Mouse (Mus musculus): ENCODE data around the gene Arhgap19. TPM values are rescaled to one million over a fixed set of nuclear protein-coding genes. Genes with fewer than 3 reads are reported as not detected.

The Arhgap19 gene
- polyA plus RNA-seq, 1 experiment = 2.1 TPM

- 96% methylated on average over 4 of the region's 4 CpGs for WGBS
- no peak overlapping the region for H3K4me3 ChIP-seq (ENCODE audit: low read depth, low read length)
Measured at GRCm38 (mm10) chr19:41813374-41813773, 11.5 kb upstream of the Arhgap19 start.

GRCm38 (mm10) chr19:41812525-41812924 lies 10.7 kb upstream of the Arhgap19 start:
- no peaks in the 10 kb centered on the region for H3K27me3 ChIP-seq (ENCODE audit: control insufficient read depth, insufficient read depth, low read length)
- no peak overlapping the region for H3K4me3 ChIP-seq (ENCODE audit: low read depth, low read length)
- no peaks in the 10 kb centered on the region for H3K36me3 ChIP-seq (ENCODE audit: control insufficient read depth, insufficient read depth, low read length)
- H3K27ac ChIP-seq (ENCODE audit: insufficient read depth, low read depth, low read length) = no peak overlapping the region
- no peak for TF ChIP-seq CTCF (IDR thresholded peaks at IDR 0.05; ENCODE audit: extremely low read depth, insufficient read length, insufficient replicate concordance, low read depth, low read length)
- TF ChIP-seq POLR2A (IDR thresholded peaks at IDR 0.05; ENCODE audit: low read depth, low read length) = no peak
- H3K4me1 ChIP-seq (ENCODE audit: control insufficient read depth, insufficient read depth, insufficient read length, low read length) = peaks cover 7% of the 10 kb centered on the region; the same call in 1 of the 2 replicates
- WGBS = 90% methylated on average over 10 of the region's 10 CpGs

More at GRCm38 (mm10) chr19:41813374-41813773, 11.5 kb upstream of the Arhgap19 start:
- H3K27me3 ChIP-seq (ENCODE audit: control insufficient read depth, insufficient read depth, low read length) = no peaks in the 10 kb centered on the region
- no peak overlapping the region for H3K27ac ChIP-seq (ENCODE audit: insufficient read depth, low read depth, low read length)
- no peak for TF ChIP-seq CTCF (IDR thresholded peaks at IDR 0.05; ENCODE audit: extremely low read depth, insufficient read length, insufficient replicate concordance, low read depth, low read length)
- TF ChIP-seq POLR2A (IDR thresholded peaks at IDR 0.05; ENCODE audit: low read depth, low read length) = no peak
- H3K36me3 ChIP-seq (ENCODE audit: control insufficient read depth, insufficient read depth, low read length) = no peaks in the 10 kb centered on the region
- H3K4me1 ChIP-seq (ENCODE audit: control insufficient read depth, insufficient read depth, insufficient read length, low read length) = peaks cover 7% of the 10 kb centered on the region; the same call in 1 of the 2 replicates

GRCm38 (mm10) chr19:41810074-41810473 lies 8.2 kb upstream of the Arhgap19 start:
- no peak for TF ChIP-seq POLR2A (IDR thresholded peaks at IDR 0.05; ENCODE audit: low read depth, low read length)
- TF ChIP-seq CTCF (IDR thresholded peaks at IDR 0.05; ENCODE audit: extremely low read depth, insufficient read length, insufficient replicate concordance, low read depth, low read length) = no peak
- Histone ChIP-seq H3K27me3 (ENCODE audit: control insufficient read depth, insufficient read depth, low read length) (no peaks in the 10 kb centered on the region), H3K36me3 (ENCODE audit: control insufficient read depth, insufficient read depth, low read length) (no peaks in the 10 kb centered on the region), H3K27ac (ENCODE audit: insufficient read depth, low read depth, low read length) (no peak overlapping the region), H3K4me1 (ENCODE audit: control insufficient read depth, insufficient read depth, insufficient read length, low read length) (no peaks in the 10 kb centered on the region), H3K4me3 (ENCODE audit: low read depth, low read length) (no peak overlapping the region)
- 94% methylated on average over 5 of the region's 5 CpGs for WGBS

- TF ChIP-seq POLR2A (IDR thresholded peaks at IDR 0.05; ENCODE audit: low read depth, low read length) (no peak), CTCF (IDR thresholded peaks at IDR 0.05; ENCODE audit: extremely low read depth, insufficient read length, insufficient replicate concordance, low read depth, low read length) (no peak)
- WGBS = 79% methylated on average over 8 of the region's 8 CpGs
- H3K4me1 ChIP-seq (ENCODE audit: control insufficient read depth, insufficient read depth, insufficient read length, low read length) = no peaks in the 10 kb centered on the region
Measured at GRCm38 (mm10) chr19:41808104-41808634, 6.3 kb upstream of the Arhgap19 start.

GRCm38 (mm10) chr19:41807497-41807896 lies 5.7 kb upstream of the Arhgap19 start:
- no peak for TF ChIP-seq POLR2A (IDR thresholded peaks at IDR 0.05; ENCODE audit: low read depth, low read length)
- TF ChIP-seq CTCF (IDR thresholded peaks at IDR 0.05; ENCODE audit: extremely low read depth, insufficient read length, insufficient replicate concordance, low read depth, low read length) = no peak
- no peaks in the 10 kb centered on the region for H3K36me3 ChIP-seq (ENCODE audit: control insufficient read depth, insufficient read depth, low read length)
- 75% methylated on average over 9 of the region's 9 CpGs for WGBS
- no peak overlapping the region for H3K4me3 ChIP-seq (ENCODE audit: low read depth, low read length)
- no peak overlapping the region for H3K27ac ChIP-seq (ENCODE audit: insufficient read depth, low read depth, low read length)
- H3K4me1 ChIP-seq (ENCODE audit: control insufficient read depth, insufficient read depth, insufficient read length, low read length) = no peaks in the 10 kb centered on the region
- no peaks in the 10 kb centered on the region for H3K27me3 ChIP-seq (ENCODE audit: control insufficient read depth, insufficient read depth, low read length)

More at GRCm38 (mm10) chr19:41808104-41808634, 6.3 kb upstream of the Arhgap19 start:
- no peaks in the 10 kb centered on the region for H3K36me3 ChIP-seq (ENCODE audit: control insufficient read depth, insufficient read depth, low read length)
- H3K4me3 ChIP-seq (ENCODE audit: low read depth, low read length) = no peak overlapping the region
- H3K27ac ChIP-seq (ENCODE audit: insufficient read depth, low read depth, low read length) = no peak overlapping the region
- no peaks in the 10 kb centered on the region for H3K27me3 ChIP-seq (ENCODE audit: control insufficient read depth, insufficient read depth, low read length)

GRCm38 (mm10) chr19:41805831-41806230 lies 4.0 kb upstream of the Arhgap19 start:
- WGBS = 95% methylated on average over 4 of the region's 4 CpGs
- no peak overlapping the region for H3K27ac ChIP-seq (ENCODE audit: insufficient read depth, low read depth, low read length)
- TF ChIP-seq CTCF (IDR thresholded peaks at IDR 0.05; ENCODE audit: extremely low read depth, insufficient read length, insufficient replicate concordance, low read depth, low read length) (peak; percentile 15; the same call in 1 of the 2 replicates), POLR2A (IDR thresholded peaks at IDR 0.05; ENCODE audit: low read depth, low read length) (no peak)
- H3K4me1 ChIP-seq (ENCODE audit: control insufficient read depth, insufficient read depth, insufficient read length, low read length) = no peaks in the 10 kb centered on the region
- no peaks in the 10 kb centered on the region for H3K36me3 ChIP-seq (ENCODE audit: control insufficient read depth, insufficient read depth, low read length)
- H3K27me3 ChIP-seq (ENCODE audit: control insufficient read depth, insufficient read depth, low read length) = no peaks in the 10 kb centered on the region
- no peak overlapping the region for H3K4me3 ChIP-seq (ENCODE audit: low read depth, low read length)

GRCm38 (mm10) chr19:41803322-41803721 lies 1.5 kb upstream of the Arhgap19 start:
- Histone ChIP-seq H3K4me1 (ENCODE audit: control insufficient read depth, insufficient read depth, insufficient read length, low read length) (peaks cover 4% of the 10 kb centered on the region; the same call in 1 of the 2 replicates), H3K4me3 (ENCODE audit: low read depth, low read length) (no peak overlapping the region), H3K36me3 (ENCODE audit: control insufficient read depth, insufficient read depth, low read length) (no peaks in the 10 kb centered on the region), H3K27ac (ENCODE audit: insufficient read depth, low read depth, low read length) (no peak overlapping the region), H3K27me3 (ENCODE audit: control insufficient read depth, insufficient read depth, low read length) (no peaks in the 10 kb centered on the region)
- WGBS = 64% methylated on average over 7 of the region's 7 CpGs
- TF ChIP-seq CTCF (IDR thresholded peaks at IDR 0.05; ENCODE audit: extremely low read depth, insufficient read length, insufficient replicate concordance, low read depth, low read length) = peak; percentile 43; the same call in 1 of the 2 replicates
- TF ChIP-seq POLR2A (IDR thresholded peaks at IDR 0.05; ENCODE audit: low read depth, low read length) = no peak

Data from small intestine, adult 2 months (tissue).